Mouse (Mus musculus): ENCODE measurements at regions not wholly inside any gene's neighbourhood (a gene's known extent, or its start where the extent isn't known, plus 50 kb on each side); places are given as distances from the start of the nearest gene placed in this dataset.

DNA sequence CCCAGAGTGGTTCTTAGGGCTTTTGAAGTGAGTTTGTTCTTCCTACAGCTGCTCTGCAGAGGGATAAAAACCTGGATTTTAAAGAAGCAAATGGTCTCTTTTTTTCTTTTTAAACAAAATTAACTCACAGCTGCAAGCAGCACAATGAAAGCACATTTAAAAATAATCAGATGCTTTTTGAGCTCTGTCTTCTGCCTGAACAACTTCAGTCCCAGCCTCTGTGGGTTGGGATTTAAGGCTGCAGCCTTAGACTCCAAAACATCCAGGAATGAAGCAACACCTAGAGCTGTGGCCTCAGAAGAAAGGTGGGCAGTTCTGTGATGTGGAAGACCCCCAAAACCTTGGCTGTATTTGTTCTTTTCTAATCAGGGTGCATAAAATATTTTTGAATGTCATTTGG lies 446.7 kb upstream of the Pkn2 start:
- Histone ChIP-seq H3K27me3 (no peaks in the 10 kb centered on the region), H3K27ac (no peak overlapping the region), H3K9ac (no peak overlapping the region), H3K4me2 (replicated peaks) (no peak overlapping the region), H3K4me3 (no peak overlapping the region), H3K4me1 (no peaks in the 10 kb centered on the region), H3K9me3 (replicated peaks) (no peaks in the 10 kb centered on the region), H3K36me3 (no peaks in the 10 kb centered on the region)
- ATAC-seq (ENCODE audit: low FRiP score) = no peak

DNA sequence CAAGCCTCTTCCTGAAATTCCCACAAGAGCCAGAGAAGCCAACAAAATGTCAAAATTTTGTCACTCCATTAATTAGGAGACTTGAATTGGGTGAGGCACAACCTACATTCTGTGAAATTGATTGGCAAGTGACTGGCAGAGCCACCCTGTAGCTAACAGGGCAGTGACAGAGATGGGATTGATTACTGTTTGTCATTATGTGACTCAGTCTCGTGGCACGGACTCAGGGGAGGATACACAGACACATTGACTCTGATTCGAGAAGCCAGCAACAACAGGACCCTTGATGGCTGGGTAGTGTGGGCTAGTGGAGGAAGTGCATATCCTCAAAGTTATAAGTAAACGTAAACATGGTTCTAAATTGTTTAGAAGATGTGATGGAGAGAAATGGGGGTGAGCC lies 445.8 kb upstream of the Pkn2 start:
- no peaks in the 10 kb centered on the region for H3K36me3 ChIP-seq
- WGBS = 72% methylated on average over 4 of the region's 4 CpGs
- H3K9ac ChIP-seq = no peak overlapping the region
- H3K4me1 ChIP-seq = 0 out of 2 replicates have a peak, but pooled peaks cover 4% of the 10 kb centered on the region
- H3K9me3 ChIP-seq (replicated peaks) = no peaks in the 10 kb centered on the region
- ATAC-seq (ENCODE audit: low FRiP score) = no peak
- no peaks in the 10 kb centered on the region for H3K27me3 ChIP-seq
- H3K27ac ChIP-seq = no peak overlapping the region
- H3K4me3 ChIP-seq = no peak overlapping the region
- no peak overlapping the region for H3K4me2 ChIP-seq (replicated peaks)

GRCm38 (mm10) chr3:143316457-143316856 lies 434.7 kb upstream of the Pkn2 start:
- no peak for ATAC-seq (ENCODE audit: low FRiP score)
- H3K36me3 ChIP-seq = no peaks in the 10 kb centered on the region

GRCm38 (mm10) chr3:143291793-143292192 lies 410.0 kb upstream of the Pkn2 start:
- ATAC-seq (ENCODE audit: low FRiP score) = no peak
- Histone ChIP-seq H3K9me3 (replicated peaks) (no peaks in the 10 kb centered on the region), H3K27me3 (no peaks in the 10 kb centered on the region), H3K9ac (no peak overlapping the region), H3K4me3 (no peak overlapping the region), H3K4me1 (no peaks in the 10 kb centered on the region), H3K36me3 (no peaks in the 10 kb centered on the region), H3K4me2 (replicated peaks) (no peak overlapping the region), H3K27ac (no peak overlapping the region)
- WGBS = 91% methylated on average over 4 of the region's 4 CpGs

More at GRCm38 (mm10) chr3:143316457-143316856, 434.7 kb upstream of the Pkn2 start:
- Histone ChIP-seq H3K27me3 (no peaks in the 10 kb centered on the region), H3K4me1 (no peaks in the 10 kb centered on the region), H3K27ac (no peak overlapping the region), H3K9me3 (replicated peaks) (no peaks in the 10 kb centered on the region), H3K9ac (no peak overlapping the region), H3K4me3 (no peak overlapping the region), H3K4me2 (replicated peaks) (no peak overlapping the region)
- 69% methylated on average over 7 of the region's 7 CpGs for WGBS

- H3K4me3 ChIP-seq = no peak overlapping the region
- H3K36me3 ChIP-seq = no peaks in the 10 kb centered on the region
- no peak for ATAC-seq (ENCODE audit: low FRiP score)
- no peaks in the 10 kb centered on the region for H3K9me3 ChIP-seq (replicated peaks)
- H3K27me3 ChIP-seq = no peaks in the 10 kb centered on the region
- H3K4me1 ChIP-seq = no peaks in the 10 kb centered on the region
- no peak overlapping the region for H3K27ac ChIP-seq
- H3K4me2 ChIP-seq (replicated peaks) = no peak overlapping the region
- no peak overlapping the region for H3K9ac ChIP-seq
- 91% methylated on average over 6 of the region's 6 CpGs for WGBS
Measured at GRCm38 (mm10) chr3:143264132-143264531, 382.3 kb upstream of the Pkn2 start.

GRCm38 (mm10) chr3:143252643-143253042 lies 370.8 kb upstream of the Pkn2 start:
- Histone ChIP-seq H3K4me1 (no peaks in the 10 kb centered on the region), H3K27me3 (no peaks in the 10 kb centered on the region), H3K36me3 (no peaks in the 10 kb centered on the region), H3K9me3 (replicated peaks) (no peaks in the 10 kb centered on the region), H3K4me3 (no peak overlapping the region), H3K4me2 (replicated peaks) (no peak overlapping the region), H3K27ac (no peak overlapping the region), H3K9ac (no peak overlapping the region)
- 100% methylated on average over 1 of the region's 1 CpGs for WGBS
- ATAC-seq (ENCODE audit: low FRiP score) = no peak

DNA sequence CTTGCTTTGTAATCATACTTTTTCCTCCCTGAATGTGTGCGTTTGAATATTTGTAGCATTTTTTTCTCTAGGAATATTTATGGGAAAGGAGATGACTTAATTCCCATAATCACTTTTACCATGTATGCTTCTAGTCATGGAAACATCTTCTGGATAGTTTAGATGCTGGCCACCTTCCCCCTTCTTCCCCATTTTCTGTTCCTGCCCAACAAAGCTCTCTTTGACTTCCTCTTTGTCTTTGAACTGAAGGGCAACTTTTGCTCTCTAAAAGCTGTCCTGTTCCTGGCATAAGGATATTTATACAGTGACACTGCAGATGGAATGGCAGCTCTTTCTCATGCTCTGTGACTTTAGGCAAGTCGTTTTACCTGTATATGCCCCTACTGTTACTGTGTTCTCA lies 370.2 kb upstream of the Pkn2 start:
- H3K36me3 ChIP-seq = no peaks in the 10 kb centered on the region
- H3K9me3 ChIP-seq (replicated peaks) = no peaks in the 10 kb centered on the region
- WGBS = 86% methylated on average over 2 of the region's 2 CpGs
- H3K4me1 ChIP-seq = no peaks in the 10 kb centered on the region
- no peak overlapping the region for H3K4me2 ChIP-seq (replicated peaks)
- no peak overlapping the region for H3K4me3 ChIP-seq
- no peaks in the 10 kb centered on the region for H3K27me3 ChIP-seq
- no peak overlapping the region for H3K9ac ChIP-seq
- no peak overlapping the region for H3K27ac ChIP-seq
- ATAC-seq (ENCODE audit: low FRiP score) = no peak

- Histone ChIP-seq H3K4me2 (replicated peaks) (no peak overlapping the region), H3K36me3 (no peaks in the 10 kb centered on the region), H3K4me1 (no peaks in the 10 kb centered on the region), H3K27ac (no peak overlapping the region), H3K9ac (no peak overlapping the region), H3K9me3 (replicated peaks) (no peaks in the 10 kb centered on the region), H3K4me3 (no peak overlapping the region), H3K27me3 (no peaks in the 10 kb centered on the region)
- no peak for ATAC-seq (ENCODE audit: low FRiP score)
- 81% methylated on average over 4 of the region's 4 CpGs for WGBS
Measured at GRCm38 (mm10) chr3:143242691-143243090, 360.9 kb upstream of the Pkn2 start.

DNA sequence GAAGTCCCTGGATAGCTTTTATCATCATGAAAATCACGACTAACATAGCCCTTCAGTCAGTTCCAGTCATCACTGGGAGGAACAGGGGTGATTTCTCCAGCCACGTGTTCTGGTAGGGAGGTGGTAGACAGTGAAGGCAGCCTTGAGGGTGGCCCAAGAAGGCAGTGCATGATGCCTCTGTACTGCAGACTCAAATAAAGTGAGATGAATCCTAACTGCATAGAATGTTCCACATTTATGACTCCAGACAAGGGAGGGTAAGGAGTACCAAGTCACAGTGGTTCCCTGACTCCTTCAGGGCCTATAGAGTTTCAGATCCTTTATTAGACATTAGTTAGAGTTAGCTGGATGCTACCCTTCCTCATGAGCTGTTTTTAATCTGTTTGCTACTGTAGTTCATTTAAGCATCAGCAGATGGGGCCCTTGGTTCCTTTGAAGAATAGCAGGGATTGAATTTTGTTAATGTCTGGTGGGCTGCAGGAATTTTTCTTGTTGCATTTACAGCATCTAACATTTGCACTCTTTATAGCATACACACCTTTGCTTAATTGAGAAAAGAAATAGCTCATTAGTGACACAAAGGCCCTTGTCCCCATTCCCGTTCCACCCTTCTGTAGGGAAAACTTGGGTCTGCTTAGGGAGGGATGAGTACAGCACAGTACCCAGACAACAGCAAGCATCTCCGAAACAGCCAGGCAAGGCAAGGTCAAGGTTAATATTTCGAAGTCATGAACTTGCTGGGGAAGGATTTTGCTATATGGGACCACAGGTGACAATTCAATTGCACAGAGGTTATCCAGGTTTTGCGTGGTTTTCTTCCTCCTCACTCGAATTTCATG lies 359.0 kb upstream of the Pkn2 start:
- H3K4me3 ChIP-seq = no peak overlapping the region
- WGBS = 76% methylated on average over 7 of the region's 7 CpGs
- H3K9ac ChIP-seq = no peak overlapping the region
- H3K9me3 ChIP-seq (replicated peaks) = no peaks in the 10 kb centered on the region
- no peaks in the 10 kb centered on the region for H3K27me3 ChIP-seq
- ATAC-seq (ENCODE audit: low FRiP score) = no peak
- no peak overlapping the region for H3K4me2 ChIP-seq (replicated peaks)
- no peaks in the 10 kb centered on the region for H3K4me1 ChIP-seq
- no peaks in the 10 kb centered on the region for H3K36me3 ChIP-seq
- no peak overlapping the region for H3K27ac ChIP-seq

DNA sequence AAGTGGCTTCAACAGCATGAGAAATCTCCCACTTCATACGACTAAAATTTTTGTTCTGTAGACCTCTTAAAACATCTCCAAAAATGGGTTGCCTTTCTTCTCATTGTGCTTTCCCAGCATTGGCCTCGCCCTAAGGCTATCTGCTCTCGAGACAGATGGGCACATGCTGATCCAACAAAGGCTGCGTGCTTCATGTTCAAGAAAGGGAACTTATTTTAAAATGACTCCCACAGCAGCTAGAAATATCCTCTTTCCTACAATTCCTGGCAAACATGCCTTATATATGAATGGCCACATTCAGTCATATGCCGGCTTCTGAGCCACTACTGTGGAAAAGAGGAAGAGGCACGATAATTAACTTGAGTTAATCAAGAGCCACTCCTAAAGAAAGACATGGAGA lies 356.7 kb upstream of the Pkn2 start:
- 89% methylated on average over 6 of the region's 6 CpGs for WGBS
- Histone ChIP-seq H3K9me3 (replicated peaks) (no peaks in the 10 kb centered on the region), H3K27me3 (no peaks in the 10 kb centered on the region), H3K4me2 (replicated peaks) (no peak overlapping the region), H3K4me3 (no peak overlapping the region), H3K27ac (no peak overlapping the region), H3K9ac (no peak overlapping the region), H3K4me1 (no peaks in the 10 kb centered on the region), H3K36me3 (no peaks in the 10 kb centered on the region)
- ATAC-seq (ENCODE audit: low FRiP score) = no peak

GRCm38 (mm10) chr3:143223999-143224729 lies 342.4 kb upstream of the Pkn2 start:
- H3K4me2 ChIP-seq (replicated peaks) = no peak overlapping the region
- no peaks in the 10 kb centered on the region for H3K4me1 ChIP-seq
- H3K9ac ChIP-seq = no peak overlapping the region
- no peak overlapping the region for H3K27ac ChIP-seq
- ATAC-seq (ENCODE audit: low FRiP score) = no peak
- 79% methylated on average over 6 of the region's 6 CpGs for WGBS
- no peak overlapping the region for H3K4me3 ChIP-seq
- no peaks in the 10 kb centered on the region for H3K9me3 ChIP-seq (replicated peaks)
- no peaks in the 10 kb centered on the region for H3K36me3 ChIP-seq
- no peaks in the 10 kb centered on the region for H3K27me3 ChIP-seq

DNA sequence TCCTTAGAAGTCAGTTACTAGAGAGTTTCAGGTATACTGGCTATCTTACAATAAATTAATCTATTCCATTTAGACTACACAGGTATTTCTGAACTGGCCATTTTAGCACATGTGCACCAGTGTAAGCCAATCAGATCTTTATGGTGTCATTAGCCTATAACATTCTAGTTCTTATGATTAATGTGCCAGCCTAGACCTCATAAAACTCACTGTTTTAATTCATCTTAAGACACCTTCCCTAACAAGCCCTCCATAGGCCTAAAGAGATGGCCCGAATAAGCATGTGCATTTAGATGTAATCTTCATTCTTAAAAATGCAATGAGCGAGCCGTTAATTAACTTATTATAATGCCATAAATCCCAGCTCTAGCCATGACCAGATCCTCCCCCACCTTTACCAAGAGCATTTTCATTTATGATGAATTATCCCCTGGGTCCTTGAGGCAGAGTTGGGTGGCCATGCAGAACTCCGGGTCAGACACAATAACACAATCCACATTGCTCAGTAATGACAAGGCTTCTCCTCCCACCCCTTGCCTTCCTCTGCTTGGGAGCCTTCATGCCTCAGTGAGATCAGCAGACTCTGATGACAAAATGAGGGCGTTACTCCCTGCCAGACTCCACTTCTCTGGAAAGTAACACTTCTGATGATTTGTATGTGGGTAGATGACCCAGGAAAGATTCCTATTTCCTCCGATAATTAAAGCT lies 311.6 kb upstream of the Pkn2 start:
- H3K27me3 ChIP-seq = no peaks in the 10 kb centered on the region
- H3K9me3 ChIP-seq (replicated peaks) = no peaks in the 10 kb centered on the region
- no peak overlapping the region for H3K27ac ChIP-seq
- no peak overlapping the region for H3K4me2 ChIP-seq (replicated peaks)
- no peak overlapping the region for H3K9ac ChIP-seq
- 73% methylated on average over 6 of the region's 6 CpGs for WGBS
- H3K4me3 ChIP-seq = no peak overlapping the region
- H3K36me3 ChIP-seq = no peaks in the 10 kb centered on the region
- peak; percentile 75; the same call in 1 of the 2 replicates for ATAC-seq (ENCODE audit: low FRiP score)
- H3K4me1 ChIP-seq = no peaks in the 10 kb centered on the region

All from hindbrain, embryonic 12.5 days (tissue).